Comparison of ENCODE assay signal across 22 mouse cellular contexts in the genomic region with DNA sequence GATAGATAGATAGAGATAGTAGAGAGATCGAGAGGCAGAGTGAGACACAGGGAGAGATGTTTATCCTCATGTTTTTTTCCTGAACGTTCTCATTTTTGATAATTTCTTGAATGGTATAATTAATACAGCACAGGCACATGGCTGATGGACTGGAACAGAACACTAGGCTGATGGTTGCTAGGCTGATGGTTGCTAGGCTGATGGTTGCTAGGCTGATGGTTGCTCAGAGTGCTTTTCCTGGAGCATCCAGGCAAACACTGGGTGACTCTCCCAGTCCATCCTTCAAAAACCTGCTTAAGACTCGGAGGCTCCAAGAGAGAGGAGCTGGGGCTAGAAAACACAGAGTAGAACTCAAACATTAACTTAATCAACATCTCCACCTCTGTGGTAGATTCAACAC.
DNase-seq lines count a peak whose midpoint lies in the region; ATAC-seq lines count a peak whose summit lies in the region.
"Had no signal": no experiment of that assay in that cellular context is flagged by ENCODE, and none has a peak within 500 bp of the region (broad histone marks: within the 10 kb centered on the region; RNA-seq: fewer than 3 reads in every experiment).

No protein-coding gene starts in this region.

- DNase-seq in right cerebral cortex, adult 2 months (ENCODE audit: low spot score in 2 of 2): peak; percentile 29 to 33
- DNase-seq in right cerebral cortex, postnatal 25 days: no peak
- DNase-seq in layer of hippocampus, postnatal 10 days (ENCODE audit: low spot score in 2 of 2): peak; percentile 25 to 49
- no peak for DNase-seq in gastrocnemius, adult 8-10 months (ENCODE audit: low spot score in 2 of 2)
- no peak for DNase-seq in liver, embryonic 11.5 days (ENCODE audit: low spot score)
- DNase-seq: adrenal gland, postnatal 25 days; cerebellum, adult 9-10 months; gastrocnemius, adult 2 months; heart, adult 18-20 months; heart, postnatal 4 days; kidney, adult 8-10 months; kidney, postnatal 36 days; spleen, adult 18-20 months; thymus, adult 2 months had no signal

- WGBS in hindbrain, embryonic 15.5 days: 80% methylated on average over 3 of the region's 3 CpGs
- 74% methylated on average over 3 of the region's 3 CpGs for WGBS in hindbrain, embryonic 13.5 days
- WGBS in liver, embryonic 11.5 days: 83% methylated on average over 3 of the region's 3 CpGs

- no peak overlapping the region for H3K4me2 ChIP-seq in hindbrain, embryonic 15.5 days
- no peak overlapping the region for H3K4me2 ChIP-seq in hindbrain, embryonic 13.5 days
- H3K4me2 ChIP-seq in liver, embryonic 11.5 days: no peak overlapping the region
- H3K4me2 ChIP-seq: embryonic facial prominence, embryonic 13.5 days; liver, embryonic 12.5 days; lung, embryonic 15.5 days; neural tube, embryonic 12.5 days had no signal

- no peaks in the 10 kb centered on the region for H3K9me3 ChIP-seq in hindbrain, embryonic 15.5 days
- no peaks in the 10 kb centered on the region for H3K9me3 ChIP-seq in hindbrain, embryonic 13.5 days
- H3K9me3 ChIP-seq in liver, embryonic 11.5 days (ENCODE audit: control insufficient read depth, low read length): no peaks in the 10 kb centered on the region
- H3K9me3 ChIP-seq: embryonic facial prominence, embryonic 13.5 days; limb, embryonic 10.5 days; liver, embryonic 12.5 days; lung, embryonic 15.5 days; neural tube, embryonic 12.5 days had no signal

- no peaks in the 10 kb centered on the region for H3K27me3 ChIP-seq in hindbrain, embryonic 15.5 days
- no peaks in the 10 kb centered on the region for H3K27me3 ChIP-seq in hindbrain, embryonic 13.5 days
- H3K27me3 ChIP-seq in liver, embryonic 11.5 days (replicated peaks; ENCODE audit: control insufficient read depth, insufficient read depth, low read length): no peaks in the 10 kb centered on the region
- H3K27me3 ChIP-seq: embryonic facial prominence, embryonic 13.5 days; liver, embryonic 12.5 days; lung, embryonic 15.5 days; neural tube, embryonic 12.5 days had no signal

- no peak overlapping the region for H3K4me3 ChIP-seq in hindbrain, embryonic 15.5 days
- H3K4me3 ChIP-seq in hindbrain, embryonic 13.5 days: no peak overlapping the region
- no peak overlapping the region for H3K4me3 ChIP-seq in liver, embryonic 11.5 days (ENCODE audit: low read depth, low read length)
- H3K4me3 ChIP-seq: embryonic facial prominence, embryonic 13.5 days; gastrocnemius, adult 2 months; limb, embryonic 10.5 days; liver, embryonic 12.5 days; lung, embryonic 15.5 days; neural tube, embryonic 12.5 days had no signal

- no peaks in the 10 kb centered on the region for H3K4me1 ChIP-seq in hindbrain, embryonic 15.5 days (replicated peaks)
- 0 out of 2 replicates have a peak, but pooled peaks cover 4% of the 10 kb centered on the region for H3K4me1 ChIP-seq in hindbrain, embryonic 13.5 days (replicated peaks)
- H3K4me1 ChIP-seq in liver, embryonic 11.5 days (replicated peaks; ENCODE audit: control insufficient read depth, insufficient read depth, low read length): no peaks in the 10 kb centered on the region
- H3K4me1 ChIP-seq: embryonic facial prominence, embryonic 13.5 days; limb, embryonic 10.5 days; liver, embryonic 12.5 days; lung, embryonic 15.5 days; neural tube, embryonic 12.5 days had no signal

- no peak overlapping the region for H3K27ac ChIP-seq in hindbrain, embryonic 15.5 days (replicated peaks)
- no peak overlapping the region for H3K27ac ChIP-seq in hindbrain, embryonic 13.5 days
- H3K27ac ChIP-seq in liver, embryonic 11.5 days (ENCODE audit: low read depth, low read length): no peak overlapping the region
- H3K27ac ChIP-seq: embryonic facial prominence, embryonic 13.5 days; gastrocnemius, adult 2 months; limb, embryonic 10.5 days; liver, embryonic 12.5 days; lung, embryonic 15.5 days; neural tube, embryonic 12.5 days had no signal

- no peak overlapping the region for H3K9ac ChIP-seq in hindbrain, embryonic 15.5 days
- H3K9ac ChIP-seq in hindbrain, embryonic 13.5 days: no peak overlapping the region
- no peak overlapping the region for H3K9ac ChIP-seq in liver, embryonic 11.5 days (ENCODE audit: low read depth, low read length)
- H3K9ac ChIP-seq: embryonic facial prominence, embryonic 13.5 days; liver, embryonic 12.5 days; lung, embryonic 15.5 days; neural tube, embryonic 12.5 days had no signal

- no peaks in the 10 kb centered on the region for H3K36me3 ChIP-seq in hindbrain, embryonic 15.5 days
- H3K36me3 ChIP-seq in hindbrain, embryonic 13.5 days: no peaks in the 10 kb centered on the region
- no peaks in the 10 kb centered on the region for H3K36me3 ChIP-seq in liver, embryonic 11.5 days (ENCODE audit: control insufficient read depth, insufficient read depth, low read length)
- H3K36me3 ChIP-seq: embryonic facial prominence, embryonic 13.5 days; limb, embryonic 10.5 days; liver, embryonic 12.5 days; lung, embryonic 15.5 days; neural tube, embryonic 12.5 days had no signal

- ATAC-seq in hindbrain, embryonic 15.5 days (ENCODE audit: low FRiP score, low read depth): peak; percentile 59; the same call in 1 of the 2 replicates
- no peak for ATAC-seq in hindbrain, embryonic 13.5 days (ENCODE audit: low FRiP score)
- no peak for ATAC-seq in liver, embryonic 11.5 days (replicated peaks; ENCODE audit: low FRiP score)
- ATAC-seq: inflammation-experienced regulatory T-cells, adult 6 months; liver, embryonic 12.5 days had no signal

Comparison
In these comparisons a context has a peak if more than half of its experiments do, and no peak if none do; other contexts are left out.
1. DNase-seq: peak in right cerebral cortex, adult 2 months (2 of 2) and layer of hippocampus, postnatal 10 days (2 of 2); none in right cerebral cortex, postnatal 25 days (single experiment), gastrocnemius, adult 8-10 months (0 of 2) and liver, embryonic 11.5 days (single experiment).